Mouse (Mus musculus): ENCODE measurements at regions not wholly inside any gene's neighbourhood (a gene's known extent, or its start where the extent isn't known, plus 50 kb on each side); places are given as distances from the start of the nearest gene placed in this dataset.

DNA sequence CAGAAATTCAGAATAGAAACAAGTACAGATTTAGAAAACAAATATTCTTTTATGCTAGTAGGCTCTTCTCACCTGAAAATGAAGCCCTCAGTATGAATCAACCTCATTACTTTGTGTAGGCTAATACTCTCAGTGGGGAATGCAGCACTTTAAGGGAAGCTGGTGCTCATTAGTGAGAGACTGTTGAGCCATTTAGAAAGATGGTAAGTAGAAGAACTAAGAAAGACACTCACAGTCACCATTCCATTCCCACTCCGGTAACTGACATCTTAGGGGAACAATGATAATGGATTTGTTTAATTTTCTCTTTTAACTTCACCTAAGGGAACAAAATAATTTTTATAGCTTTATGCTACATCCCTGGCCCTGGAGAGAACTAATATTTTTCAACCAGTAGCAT, 648.0 kb upstream of the Nova1 start:
- no peak for DNase-seq

GRCm38 (mm10) chr12:47465924-47466323, 647.2 kb upstream of the Nova1 start:
- DNase-seq, result no peak

GRCm38 (mm10) chr12:47431669-47432068, 612.9 kb upstream of the Nova1 start:
- DNase-seq, result no peak

DNA sequence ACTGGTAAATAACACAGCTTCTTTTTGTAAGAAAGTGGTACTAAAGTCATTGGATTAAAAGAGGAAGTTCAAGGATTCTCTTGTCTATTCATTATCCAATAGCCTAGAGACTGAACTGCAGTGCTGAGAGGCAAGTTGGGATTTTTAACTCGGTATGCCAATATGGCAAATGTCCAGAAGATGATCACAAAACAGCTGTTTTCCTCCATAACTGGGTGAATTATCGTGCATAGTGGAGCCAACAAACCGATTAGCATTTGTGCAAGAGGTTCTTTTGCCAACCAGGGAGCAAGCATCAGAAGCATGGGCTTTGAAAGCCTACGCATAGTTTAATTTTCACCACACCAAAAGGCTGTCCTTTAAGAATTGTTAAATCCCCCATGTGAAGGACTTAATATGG, 593.5 kb upstream of the Nova1 start:
- DNase-seq, result no peak

DNA sequence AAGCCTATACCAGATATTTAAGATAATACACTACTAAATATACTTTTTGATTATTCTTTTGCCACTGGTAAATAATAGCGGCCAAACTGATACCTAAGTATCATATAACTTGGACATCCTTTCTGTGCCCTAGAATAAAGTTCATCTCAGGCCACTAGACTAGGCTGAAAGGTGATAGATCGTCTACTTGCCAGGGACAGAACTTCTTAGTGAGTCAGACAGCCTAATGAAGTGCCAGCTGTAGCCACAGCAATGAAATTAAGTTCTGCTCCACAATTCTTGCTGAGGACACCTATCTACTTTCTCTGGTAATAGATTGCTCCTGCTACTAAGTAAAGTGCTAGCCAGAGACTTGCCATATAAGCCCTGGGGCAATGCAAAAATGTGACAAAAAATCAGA, 587.8 kb upstream of the Nova1 start:
- DNase-seq, result no peak

- peak; percentile 31 for DNase-seq
These were observed 587.4 kb upstream of the Nova1 start for GRCm38 (mm10) chr12:47406131-47406530.

DNA sequence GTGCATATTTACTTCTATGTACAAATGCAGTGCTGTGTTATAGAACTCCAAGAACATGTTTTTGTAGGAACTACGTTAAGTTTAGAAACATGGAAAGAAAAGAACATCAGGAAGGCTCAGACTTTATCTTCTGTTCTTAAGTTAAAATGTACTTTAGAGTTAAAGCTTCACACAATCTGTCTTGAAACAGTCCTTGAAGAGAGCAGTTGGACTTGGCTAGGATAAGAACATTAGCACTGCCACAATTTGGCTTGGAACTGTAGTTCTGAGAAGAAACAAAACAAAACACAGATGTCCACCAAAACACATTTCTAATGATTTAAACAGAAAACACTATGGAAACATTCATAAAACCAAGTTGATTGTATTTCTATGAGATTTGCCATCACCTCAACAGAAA, 564.5 kb upstream of the Nova1 start:
- DNase-seq, result no peak

DNA sequence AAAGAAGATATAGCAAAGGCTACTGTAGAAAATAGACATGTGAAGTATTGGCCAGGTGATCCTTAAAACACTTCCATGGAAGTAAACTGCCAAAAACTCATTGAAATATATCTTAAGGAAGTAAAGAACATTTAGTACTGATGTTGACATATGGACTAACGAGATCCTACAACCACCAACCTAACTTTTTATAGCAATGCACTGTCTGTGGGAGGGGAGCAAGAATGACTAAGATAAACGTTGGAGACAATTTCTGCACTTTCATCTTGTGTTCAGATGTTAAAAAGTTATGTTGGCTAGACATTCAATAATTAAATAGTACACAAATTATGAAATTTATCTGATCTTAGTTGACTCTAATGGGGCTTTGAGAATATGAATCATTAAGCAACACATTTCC, 534.5 kb upstream of the Nova1 start:
- DNase-seq, result no peak

DNA sequence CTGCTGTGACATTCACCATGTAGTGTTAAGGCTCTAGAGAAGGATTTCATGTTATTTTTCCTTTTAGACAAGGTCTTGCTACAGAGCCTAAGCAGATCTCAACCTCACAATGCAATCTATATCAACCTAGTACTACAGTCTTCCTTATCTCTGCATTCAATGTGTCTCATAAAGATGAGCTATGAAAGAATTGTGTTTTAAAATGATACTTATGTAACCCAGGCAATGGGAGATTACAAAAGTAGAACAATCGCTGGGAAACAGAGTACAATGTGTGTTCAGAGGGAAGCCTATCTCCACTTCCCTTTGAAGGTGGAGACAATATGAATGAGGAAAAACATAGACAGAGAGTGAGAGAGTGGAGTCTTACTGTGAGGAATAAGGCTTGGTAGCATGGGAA, 532.5 kb upstream of the Nova1 start:
- DNase-seq, result no peak

DNA sequence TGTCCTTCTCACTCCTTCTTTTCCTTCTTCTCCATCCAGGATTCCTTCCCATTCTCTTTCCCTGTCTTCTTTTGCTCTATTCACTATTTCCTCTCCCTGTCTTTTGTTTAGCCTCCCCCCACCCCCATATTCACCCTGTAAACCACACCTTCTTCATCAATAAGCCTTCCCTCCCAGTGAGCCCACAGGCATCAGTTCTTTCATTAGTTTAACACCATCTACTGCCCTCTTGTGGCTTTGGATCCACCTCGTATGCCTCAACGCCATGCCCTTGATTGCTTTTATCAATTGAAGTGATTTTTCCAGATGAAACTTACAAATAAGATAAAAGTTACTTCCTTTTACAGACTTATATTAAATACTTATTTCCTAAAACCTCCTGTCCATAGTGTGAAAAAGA, 494.7 kb upstream of the Nova1 start:
- peak; percentile 8 for DNase-seq

- no peak for DNase-seq
These were observed 457.2 kb upstream of the Nova1 start for GRCm38 (mm10) chr12:47275904-47276303.

GRCm38 (mm10) chr12:47272309-47272708, 453.6 kb upstream of the Nova1 start:
- no peak for DNase-seq

- no peak for DNase-seq
These were observed 445.4 kb upstream of the Nova1 start for GRCm38 (mm10) chr12:47264118-47264517.

DNA sequence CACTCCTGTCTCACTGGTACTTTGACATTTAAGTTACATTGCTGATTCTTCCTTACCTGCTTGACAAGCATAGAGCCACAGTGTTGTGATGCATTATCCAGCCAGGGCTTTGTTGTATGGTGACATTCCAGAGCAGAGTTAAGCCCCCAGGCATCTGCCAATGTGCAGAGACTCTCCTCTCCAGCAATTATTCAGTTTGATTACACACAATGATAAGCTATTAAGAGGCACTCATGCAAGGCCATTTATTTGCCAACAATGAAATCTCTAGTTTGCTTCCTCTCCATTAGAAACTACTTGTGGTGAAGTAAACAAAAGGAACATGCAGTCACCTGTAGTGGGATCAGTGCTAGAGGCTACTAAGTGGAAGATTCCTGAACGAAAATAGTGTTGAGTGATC, 444.7 kb upstream of the Nova1 start:
- DNase-seq, result no peak

DNA sequence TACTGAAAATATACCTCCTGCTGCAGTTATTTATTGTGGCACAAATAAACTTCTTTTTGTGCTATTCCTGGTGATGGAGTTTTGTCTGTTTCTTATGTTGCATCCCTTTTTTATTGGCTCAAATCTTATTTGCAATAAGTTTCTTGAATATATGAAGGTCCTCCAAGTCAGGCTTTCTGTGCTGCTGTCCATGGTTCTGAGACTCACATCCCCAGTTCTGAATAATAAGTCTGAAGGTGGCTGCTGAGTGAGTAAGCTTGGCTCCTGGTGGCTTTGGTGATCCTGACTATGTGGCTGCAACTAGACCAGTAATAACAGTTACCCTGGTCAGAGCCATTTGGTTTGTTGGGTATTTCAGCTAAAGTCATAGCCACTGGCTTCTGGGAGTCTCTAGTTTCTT, 433.6 kb upstream of the Nova1 start:
- no peak for DNase-seq

DNA sequence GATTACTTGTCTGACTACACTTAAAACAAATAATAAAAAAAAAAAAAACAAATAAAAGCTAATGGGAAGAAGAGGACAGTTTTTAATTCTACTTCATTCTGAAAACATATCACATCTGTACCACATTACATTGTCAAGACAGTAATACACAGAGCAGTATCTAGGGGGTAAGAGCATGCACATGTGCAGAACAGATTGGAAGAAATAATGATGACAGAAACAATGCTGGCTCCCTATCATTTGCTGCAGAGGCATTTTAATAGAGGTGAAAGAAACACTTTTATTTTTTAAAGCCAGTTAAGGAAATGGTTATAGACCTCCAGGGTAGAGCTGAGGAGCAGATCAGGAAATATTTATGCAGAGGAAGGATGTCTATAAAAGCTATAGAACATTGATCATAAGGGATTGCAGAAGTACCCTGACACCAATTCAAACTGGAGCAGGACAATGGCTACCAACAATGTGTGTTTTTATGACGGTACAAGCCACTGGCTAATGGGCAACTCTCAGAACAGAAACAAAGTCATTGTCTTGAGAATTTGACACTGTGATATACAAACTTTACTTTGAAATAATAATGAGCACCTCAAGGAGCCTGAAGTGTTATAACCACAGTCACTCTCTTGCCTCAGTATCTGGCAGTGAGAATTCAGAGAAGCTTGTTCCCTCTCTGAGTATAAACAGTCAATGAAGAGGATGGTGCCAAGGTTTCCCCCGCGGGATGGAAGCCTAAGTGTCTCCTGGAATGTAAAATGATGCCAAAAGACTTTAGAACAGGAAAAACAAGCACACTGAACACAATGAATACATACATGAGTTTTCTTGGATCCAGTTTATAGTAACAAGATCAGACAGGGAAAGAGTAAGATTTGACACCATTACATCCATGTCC, 425.1 kb upstream of the Nova1 start:
- no peak for DNase-seq

- no peak for DNase-seq
These were observed 401.3 kb upstream of the Nova1 start for GRCm38 (mm10) chr12:47220016-47220415.

DNA sequence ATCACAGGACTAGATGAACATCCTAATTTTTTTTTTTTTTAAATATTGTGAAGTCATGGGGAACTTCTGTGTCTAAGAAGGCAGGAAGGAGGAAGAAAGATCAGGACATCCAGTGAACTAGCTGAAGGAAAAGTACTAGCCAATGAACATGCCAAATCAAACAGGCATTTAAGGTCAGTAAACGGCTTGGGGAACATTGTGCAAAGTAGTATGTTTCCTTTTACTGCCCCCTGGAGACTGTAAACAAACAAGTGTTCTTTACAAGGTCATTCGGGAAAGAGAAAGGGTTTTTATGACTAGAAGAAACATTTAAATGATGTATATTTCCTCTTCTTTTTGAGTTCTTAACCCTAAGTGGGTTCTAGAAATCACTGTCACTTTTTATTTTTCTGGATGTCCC, 400.6 kb upstream of the Nova1 start:
- DNase-seq, result no peak

- no peak for DNase-seq
These were observed 392.8 kb upstream of the Nova1 start for GRCm38 (mm10) chr12:47211417-47212104.

DNA sequence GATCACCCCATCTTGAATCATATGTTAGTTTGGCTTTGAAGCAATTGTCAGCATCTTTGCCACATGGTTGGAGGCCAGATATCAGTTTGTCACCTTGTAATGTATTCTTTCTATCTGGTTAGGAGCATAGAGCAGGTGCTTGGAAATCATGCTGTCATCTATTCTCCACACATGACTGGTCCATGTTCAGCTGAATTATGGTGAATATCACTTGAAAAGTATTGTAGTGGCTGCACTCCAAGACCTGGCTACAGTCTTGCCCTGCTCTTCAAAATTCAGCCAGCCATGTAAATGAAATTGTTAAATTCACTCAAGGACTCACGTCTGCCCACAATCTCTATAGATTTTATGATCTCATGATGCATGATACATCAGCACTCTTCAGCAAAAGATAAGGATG, 384.2 kb upstream of the Nova1 start:
- no peak for DNase-seq

- DNase-seq, result no peak
These were observed 379.9 kb upstream of the Nova1 start for GRCm38 (mm10) chr12:47198609-47199008.

GRCm38 (mm10) chr12:47164736-47165135, 346.0 kb upstream of the Nova1 start:
- no peak for DNase-seq

DNA sequence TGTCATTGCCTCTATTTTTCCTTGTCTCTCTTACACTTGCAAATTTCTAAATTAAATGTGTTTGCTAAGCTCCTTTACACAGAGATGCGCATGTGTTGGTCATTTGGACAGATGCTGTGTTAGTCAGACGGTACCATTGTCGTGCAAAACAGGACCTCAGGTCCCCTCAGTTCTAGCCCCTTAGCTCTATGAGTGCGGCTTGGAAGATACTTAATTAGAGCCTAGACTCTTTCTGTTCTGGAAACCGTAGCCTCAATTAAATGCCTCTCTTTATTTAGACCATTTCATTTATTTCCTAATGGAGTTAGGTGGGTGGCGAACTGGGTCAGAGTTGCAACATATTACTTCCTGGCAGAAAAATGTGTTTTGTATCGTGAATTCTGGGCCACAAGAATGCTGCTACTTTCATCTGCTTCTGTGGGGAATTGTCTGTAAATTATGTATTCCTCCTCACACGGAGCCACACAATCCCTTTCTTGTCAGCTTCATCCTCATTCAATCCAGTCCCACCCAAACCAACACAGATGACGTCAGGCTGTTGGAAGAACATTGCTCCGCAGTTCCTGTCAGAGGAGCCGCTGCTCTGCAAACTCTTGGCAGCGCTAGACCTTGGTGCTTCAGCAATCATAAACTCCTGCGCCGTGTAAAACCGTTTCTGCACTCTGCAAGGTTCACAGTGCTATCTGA, 345.4 kb upstream of the Nova1 start:
- DNase-seq, result peak; percentile 51

DNA sequence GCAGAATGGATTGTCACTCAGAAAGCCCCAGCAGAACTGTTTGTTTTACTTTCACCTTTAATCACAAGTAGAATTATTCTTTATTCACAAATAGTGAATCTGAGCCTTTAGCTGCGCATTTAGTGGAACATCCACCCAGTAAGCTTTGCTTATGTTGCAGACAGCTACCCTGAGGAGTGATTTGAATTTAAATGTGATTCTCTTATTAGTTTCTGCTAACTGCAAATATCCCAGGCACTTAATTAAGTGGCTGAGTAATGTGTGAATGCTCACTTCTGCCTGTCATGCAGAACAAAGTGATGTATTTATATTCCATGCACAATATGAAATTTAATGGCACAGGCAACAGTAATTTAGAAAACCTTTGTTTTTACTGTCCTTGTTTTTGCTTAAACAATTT, 344.4 kb upstream of the Nova1 start:
- no peak for DNase-seq
